Mouse (Mus musculus): ENCODE results near the gene Dmgdh. TPM values are rescaled to one million over a fixed set of nuclear protein-coding genes. Genes with fewer than 3 reads are reported as not detected.

The Dmgdh gene
- polyA plus RNA-seq, 1 experiment: not detected

GRCm38 (mm10) chr13:93705697-93706096, 31.5 kb downstream of the Dmgdh start:
- Histone ChIP-seq H3K4me1 (ENCODE audit: control insufficient read depth, insufficient read depth, low read length) (no peaks in the 10 kb centered on the region), H3K27ac (ENCODE audit: insufficient read depth, low read length) (no peak overlapping the region), H3K4me3 (ENCODE audit: insufficient read depth, low read length) (no peak overlapping the region)
- TF ChIP-seq CTCF (IDR thresholded peaks at IDR 0.05; ENCODE audit: borderline replicate concordance, insufficient read depth, low read length) (no peak), POLR2A (IDR thresholded peaks at IDR 0.05; ENCODE audit: low read depth, low read length) (no peak)

GRCm38 (mm10) chr13:93707271-93707670, 33.0 kb downstream of the Dmgdh start:
- Histone ChIP-seq H3K27ac (ENCODE audit: insufficient read depth, low read length) (no peak overlapping the region), H3K4me1 (ENCODE audit: control insufficient read depth, insufficient read depth, low read length) (no peaks in the 10 kb centered on the region), H3K4me3 (ENCODE audit: insufficient read depth, low read length) (no peak overlapping the region)
- TF ChIP-seq POLR2A (IDR thresholded peaks at IDR 0.05; ENCODE audit: low read depth, low read length) (no peak), CTCF (IDR thresholded peaks at IDR 0.05; ENCODE audit: borderline replicate concordance, insufficient read depth, low read length) (no peak)

GRCm38 (mm10) chr13:93710325-93710724, 36.1 kb downstream of the Dmgdh start:
- Histone ChIP-seq H3K27ac (ENCODE audit: insufficient read depth, low read length) (no peak overlapping the region), H3K4me3 (ENCODE audit: insufficient read depth, low read length) (no peak overlapping the region), H3K4me1 (ENCODE audit: control insufficient read depth, insufficient read depth, low read length) (no peaks in the 10 kb centered on the region)
- TF ChIP-seq CTCF (IDR thresholded peaks at IDR 0.05; ENCODE audit: borderline replicate concordance, insufficient read depth, low read length): no peak
- TF ChIP-seq POLR2A (IDR thresholded peaks at IDR 0.05; ENCODE audit: low read depth, low read length): no peak

GRCm38 (mm10) chr13:93711226-93711625, 37.0 kb downstream of the Dmgdh start:
- no peak overlapping the region for H3K4me3 ChIP-seq (ENCODE audit: insufficient read depth, low read length)
- H3K4me1 ChIP-seq (ENCODE audit: control insufficient read depth, insufficient read depth, low read length): no peaks in the 10 kb centered on the region
- no peak overlapping the region for H3K27ac ChIP-seq (ENCODE audit: insufficient read depth, low read length)
- TF ChIP-seq CTCF (IDR thresholded peaks at IDR 0.05; ENCODE audit: borderline replicate concordance, insufficient read depth, low read length) (no peak), POLR2A (IDR thresholded peaks at IDR 0.05; ENCODE audit: low read depth, low read length) (no peak)

GRCm38 (mm10) chr13:93712362-93712761, 38.1 kb downstream of the Dmgdh start:
- TF ChIP-seq CTCF (IDR thresholded peaks at IDR 0.05; ENCODE audit: borderline replicate concordance, insufficient read depth, low read length) (no peak), POLR2A (IDR thresholded peaks at IDR 0.05; ENCODE audit: low read depth, low read length) (no peak)
- Histone ChIP-seq H3K4me3 (ENCODE audit: insufficient read depth, low read length) (no peak overlapping the region), H3K4me1 (ENCODE audit: control insufficient read depth, insufficient read depth, low read length) (no peaks in the 10 kb centered on the region), H3K27ac (ENCODE audit: insufficient read depth, low read length) (no peak overlapping the region)

- H3K4me3 ChIP-seq (ENCODE audit: insufficient read depth, low read length): no peak overlapping the region
Observed at GRCm38 (mm10) chr13:93713826-93714225, 39.6 kb downstream of the Dmgdh start.

GRCm38 (mm10) chr13:93717113-93717512, 42.9 kb downstream of the Dmgdh start:
- no peaks in the 10 kb centered on the region for H3K4me1 ChIP-seq (ENCODE audit: control insufficient read depth, insufficient read depth, low read length)
- H3K27ac ChIP-seq (ENCODE audit: insufficient read depth, low read length): no peak overlapping the region
- no peak overlapping the region for H3K4me3 ChIP-seq (ENCODE audit: insufficient read depth, low read length)
- TF ChIP-seq POLR2A (IDR thresholded peaks at IDR 0.05; ENCODE audit: low read depth, low read length) (no peak), CTCF (IDR thresholded peaks at IDR 0.05; ENCODE audit: borderline replicate concordance, insufficient read depth, low read length) (no peak)

More at GRCm38 (mm10) chr13:93713826-93714225, 39.6 kb downstream of the Dmgdh start:
- no peak overlapping the region for H3K27ac ChIP-seq (ENCODE audit: insufficient read depth, low read length)
- no peaks in the 10 kb centered on the region for H3K4me1 ChIP-seq (ENCODE audit: control insufficient read depth, insufficient read depth, low read length)
- no peak for TF ChIP-seq POLR2A (IDR thresholded peaks at IDR 0.05; ENCODE audit: low read depth, low read length)
- TF ChIP-seq CTCF (IDR thresholded peaks at IDR 0.05; ENCODE audit: borderline replicate concordance, insufficient read depth, low read length): no peak

- no peak overlapping the region for H3K4me3 ChIP-seq (ENCODE audit: insufficient read depth, low read length)
- TF ChIP-seq CTCF (IDR thresholded peaks at IDR 0.05; ENCODE audit: borderline replicate concordance, insufficient read depth, low read length): peak; percentile 46; the same call in 1 of the 2 replicates
- no peak for TF ChIP-seq POLR2A (IDR thresholded peaks at IDR 0.05; ENCODE audit: low read depth, low read length)
- H3K27ac ChIP-seq (ENCODE audit: insufficient read depth, low read length): no peak overlapping the region
- H3K4me1 ChIP-seq (ENCODE audit: control insufficient read depth, insufficient read depth, low read length): no peaks in the 10 kb centered on the region
Observed at GRCm38 (mm10) chr13:93718948-93719347, 44.7 kb downstream of the Dmgdh start.

GRCm38 (mm10) chr13:93721916-93722315, 47.7 kb downstream of the Dmgdh start:
- Histone ChIP-seq H3K4me3 (ENCODE audit: insufficient read depth, low read length) (no peak overlapping the region), H3K4me1 (ENCODE audit: control insufficient read depth, insufficient read depth, low read length) (no peaks in the 10 kb centered on the region), H3K27ac (ENCODE audit: insufficient read depth, low read length) (no peak overlapping the region)
- TF ChIP-seq CTCF (IDR thresholded peaks at IDR 0.05; ENCODE audit: borderline replicate concordance, insufficient read depth, low read length) (no peak), POLR2A (IDR thresholded peaks at IDR 0.05; ENCODE audit: low read depth, low read length) (no peak)

- TF ChIP-seq CTCF (IDR thresholded peaks at IDR 0.05; ENCODE audit: borderline replicate concordance, insufficient read depth, low read length) (no peak), POLR2A (IDR thresholded peaks at IDR 0.05; ENCODE audit: low read depth, low read length) (no peak)
- no peak overlapping the region for H3K27ac ChIP-seq (ENCODE audit: insufficient read depth, low read length)
- H3K4me3 ChIP-seq (ENCODE audit: insufficient read depth, low read length): no peak overlapping the region
- no peaks in the 10 kb centered on the region for H3K4me1 ChIP-seq (ENCODE audit: control insufficient read depth, insufficient read depth, low read length)
Observed at GRCm38 (mm10) chr13:93723455-93723854, 49.2 kb downstream of the Dmgdh start.

- Histone ChIP-seq H3K4me3 (ENCODE audit: insufficient read depth, low read length) (no peak overlapping the region), H3K4me1 (ENCODE audit: control insufficient read depth, insufficient read depth, low read length) (no peaks in the 10 kb centered on the region)
- TF ChIP-seq POLR2A (IDR thresholded peaks at IDR 0.05; ENCODE audit: low read depth, low read length): no peak
- peak; percentile 60; the same call in 1 of the 2 replicates for TF ChIP-seq CTCF (IDR thresholded peaks at IDR 0.05; ENCODE audit: borderline replicate concordance, insufficient read depth, low read length)
Observed at GRCm38 (mm10) chr13:93724206-93724605, 50.0 kb downstream of the Dmgdh start.

More at GRCm38 (mm10) chr13:93724206-93724605, 50.0 kb downstream of the Dmgdh start:
- H3K27ac ChIP-seq (ENCODE audit: insufficient read depth, low read length): no peak overlapping the region

All from embryonic fibroblast, embryonic 13.5 days (primary cell).